Mouse (Mus musculus): Measurements from ENCODE around the gene Cd274. TPM values are rescaled to one million over a fixed set of nuclear protein-coding genes. Genes with fewer than 3 reads are reported as not detected.
"Not testable (repeated sequence)": the region's sequence is repeated elsewhere in the genome, so short reads cannot be mapped to it uniquely, and the experiment has no call there.

Cd274 gene
- polyA plus RNA-seq, 1 experiment = 1.1 TPM

GRCm38 (mm10) chr19:29405388-29405787 is 38.1 kb downstream of the Cd274 start:
- H3K4me1 ChIP-seq (ENCODE audit: control insufficient read depth, insufficient read depth, low read length) = no peaks in the 10 kb centered on the region
- no peak overlapping the region for H3K27ac ChIP-seq (ENCODE audit: insufficient read depth, low read length)
- TF ChIP-seq POLR2A (IDR thresholded peaks at IDR 0.05; ENCODE audit: low read depth, low read length) = no peak
- H3K4me3 ChIP-seq (ENCODE audit: insufficient read depth, low read length) = no peak overlapping the region

GRCm38 (mm10) chr19:29406042-29407017 is 39.1 kb downstream of the Cd274 start:
- Histone ChIP-seq H3K4me1 (ENCODE audit: control insufficient read depth, insufficient read depth, low read length) (no peaks in the 10 kb centered on the region), H3K27ac (ENCODE audit: insufficient read depth, low read length) (no peak overlapping the region), H3K4me3 (ENCODE audit: insufficient read depth, low read length) (no peak overlapping the region)
- no peak for TF ChIP-seq CTCF (IDR thresholded peaks at IDR 0.05; ENCODE audit: borderline replicate concordance, insufficient read depth, low read length)
- no peak for TF ChIP-seq POLR2A (IDR thresholded peaks at IDR 0.05; ENCODE audit: low read depth, low read length)

- H3K4me1 ChIP-seq (ENCODE audit: control insufficient read depth, insufficient read depth, low read length) = peaks cover 4% of the 10 kb centered on the region; the same call in 1 of the 2 replicates
- H3K4me3 ChIP-seq (ENCODE audit: insufficient read depth, low read length) = no peak within 1 kb of the TSS
- H3K27ac ChIP-seq (ENCODE audit: insufficient read depth, low read length) = no peak within 1 kb of the TSS
- no peak for TF ChIP-seq POLR2A (IDR thresholded peaks at IDR 0.05; ENCODE audit: low read depth, low read length)
- TF ChIP-seq CTCF (IDR thresholded peaks at IDR 0.05; ENCODE audit: borderline replicate concordance, insufficient read depth, low read length) = no peak
These were observed 43.4 kb downstream of the Cd274 start, which contains the start of gene Pdcd1lg2 for GRCm38 (mm10) chr19:29410619-29411018. Gene Pdcd1lg2, plus strand, starts transcription at chr19:29410919.

GRCm38 (mm10) chr19:29412476-29413420 is 45.5 kb downstream of the Cd274 start:
- TF ChIP-seq CTCF (IDR thresholded peaks at IDR 0.05; ENCODE audit: borderline replicate concordance, insufficient read depth, low read length) (no peak), POLR2A (IDR thresholded peaks at IDR 0.05; ENCODE audit: low read depth, low read length) (no peak)
- Histone ChIP-seq H3K4me1 (ENCODE audit: control insufficient read depth, insufficient read depth, low read length) (peaks cover 4% of the 10 kb centered on the region; the same call in 1 of the 2 replicates), H3K27ac (ENCODE audit: insufficient read depth, low read length) (no peak overlapping the region), H3K4me3 (ENCODE audit: insufficient read depth, low read length) (no peak overlapping the region)

GRCm38 (mm10) chr19:29414513-29414912 is 47.3 kb downstream of the Cd274 start:
- no peak overlapping the region for H3K27ac ChIP-seq (ENCODE audit: insufficient read depth, low read length)
- H3K4me3 ChIP-seq (ENCODE audit: insufficient read depth, low read length) = no peak overlapping the region
- peaks cover 4% of the 10 kb centered on the region; the same call in 1 of the 2 replicates for H3K4me1 ChIP-seq (ENCODE audit: control insufficient read depth, insufficient read depth, low read length)
- TF ChIP-seq CTCF (IDR thresholded peaks at IDR 0.05; ENCODE audit: borderline replicate concordance, insufficient read depth, low read length) (no peak), POLR2A (IDR thresholded peaks at IDR 0.05; ENCODE audit: low read depth, low read length) (no peak)

GRCm38 (mm10) chr19:29414917-29415316 is 47.7 kb downstream of the Cd274 start:
- not testable (repeated sequence) for H3K4me3 ChIP-seq (ENCODE audit: insufficient read depth, low read length); H3K27ac ChIP-seq (ENCODE audit: insufficient read depth, low read length); H3K4me1 ChIP-seq (ENCODE audit: control insufficient read depth, insufficient read depth, low read length)

GRCm38 (mm10) chr19:29416393-29416902 is 49.2 kb downstream of the Cd274 start:
- H3K4me1 ChIP-seq (ENCODE audit: control insufficient read depth, insufficient read depth, low read length) = peaks cover 4% of the 10 kb centered on the region; the same call in 1 of the 2 replicates

GRCm38 (mm10) chr19:29417188-29417587 is 49.9 kb downstream of the Cd274 start:
- no peak overlapping the region for H3K27ac ChIP-seq (ENCODE audit: insufficient read depth, low read length)
- TF ChIP-seq POLR2A (IDR thresholded peaks at IDR 0.05; ENCODE audit: low read depth, low read length) (no peak), CTCF (IDR thresholded peaks at IDR 0.05; ENCODE audit: borderline replicate concordance, insufficient read depth, low read length) (no peak)

More at GRCm38 (mm10) chr19:29416393-29416902, 49.2 kb downstream of the Cd274 start:
- no peak overlapping the region for H3K27ac ChIP-seq (ENCODE audit: insufficient read depth, low read length)
- TF ChIP-seq POLR2A (IDR thresholded peaks at IDR 0.05; ENCODE audit: low read depth, low read length) = no peak
- no peak for TF ChIP-seq CTCF (IDR thresholded peaks at IDR 0.05; ENCODE audit: borderline replicate concordance, insufficient read depth, low read length)
- H3K4me3 ChIP-seq (ENCODE audit: insufficient read depth, low read length) = no peak overlapping the region

GRCm38 (mm10) chr19:29417894-29418293 is 50.6 kb downstream of the Cd274 start:
- Histone ChIP-seq H3K27ac (ENCODE audit: insufficient read depth, low read length) (no peak overlapping the region), H3K4me1 (ENCODE audit: control insufficient read depth, insufficient read depth, low read length) (peaks cover 3% of the 10 kb centered on the region; the same call in 1 of the 2 replicates), H3K4me3 (ENCODE audit: insufficient read depth, low read length) (no peak overlapping the region)
- TF ChIP-seq POLR2A (IDR thresholded peaks at IDR 0.05; ENCODE audit: low read depth, low read length) (no peak), CTCF (IDR thresholded peaks at IDR 0.05; ENCODE audit: borderline replicate concordance, insufficient read depth, low read length) (no peak)

More at GRCm38 (mm10) chr19:29417188-29417587, 49.9 kb downstream of the Cd274 start:
- no peak overlapping the region for H3K4me3 ChIP-seq (ENCODE audit: insufficient read depth, low read length)
- H3K4me1 ChIP-seq (ENCODE audit: control insufficient read depth, insufficient read depth, low read length) = peaks cover 4% of the 10 kb centered on the region; the same call in 1 of the 2 replicates

All from embryonic fibroblast, embryonic 13.5 days (primary cell).